Mouse (Mus musculus) gastrocnemius, postnatal 36 days (tissue): ENCODE results near the gene Gm10643. TPM values are rescaled to one million over a fixed set of nuclear protein-coding genes. Genes with fewer than 3 reads are reported as not detected.

Experiments used
- DNase-seq, 2 experiments: peaks; one replicate each; pipeline ENCODE4 v3.0.0; 2022
- intact Hi-C: fragments of 180-260 bp; cut with DNase I; formaldehyde crosslinking; loops from one replicate; pipeline ENCODE4 v1.15.1; 2025
- long read RNA-seq, 2 experiments: library from polyadenylated mRNA; stranded (forward); transcript quantifications; one replicate each; pipeline ENCODE4 v2.0.0; 2021
- total RNA-seq, 2 experiments: library from RNA; stranded (reverse); gene quantifications; 2 replicates each; pipeline ENCODE4 v1.2.3; 2021

Gene Gm10643
- 1 to 10 TPM; 1.6 to 1.7 TPM for total RNA-seq
- long read RNA-seq, experiment 1, partial matches to known transcripts = 0 of 1 reads
- long read RNA-seq, experiment 1, other reads (novel, unspliced or antisense) = 0 of 1 reads
- long read RNA-seq, experiment 2 = 0 reads

- no peak for DNase-seq
- intact Hi-C loops = no loop called here
Measured at GRCm38 (mm10) chr8:84065037-84065436, at the start of gene Gm10643. Gm10643 (minus strand) TSS chr8:84065137.

DNA sequence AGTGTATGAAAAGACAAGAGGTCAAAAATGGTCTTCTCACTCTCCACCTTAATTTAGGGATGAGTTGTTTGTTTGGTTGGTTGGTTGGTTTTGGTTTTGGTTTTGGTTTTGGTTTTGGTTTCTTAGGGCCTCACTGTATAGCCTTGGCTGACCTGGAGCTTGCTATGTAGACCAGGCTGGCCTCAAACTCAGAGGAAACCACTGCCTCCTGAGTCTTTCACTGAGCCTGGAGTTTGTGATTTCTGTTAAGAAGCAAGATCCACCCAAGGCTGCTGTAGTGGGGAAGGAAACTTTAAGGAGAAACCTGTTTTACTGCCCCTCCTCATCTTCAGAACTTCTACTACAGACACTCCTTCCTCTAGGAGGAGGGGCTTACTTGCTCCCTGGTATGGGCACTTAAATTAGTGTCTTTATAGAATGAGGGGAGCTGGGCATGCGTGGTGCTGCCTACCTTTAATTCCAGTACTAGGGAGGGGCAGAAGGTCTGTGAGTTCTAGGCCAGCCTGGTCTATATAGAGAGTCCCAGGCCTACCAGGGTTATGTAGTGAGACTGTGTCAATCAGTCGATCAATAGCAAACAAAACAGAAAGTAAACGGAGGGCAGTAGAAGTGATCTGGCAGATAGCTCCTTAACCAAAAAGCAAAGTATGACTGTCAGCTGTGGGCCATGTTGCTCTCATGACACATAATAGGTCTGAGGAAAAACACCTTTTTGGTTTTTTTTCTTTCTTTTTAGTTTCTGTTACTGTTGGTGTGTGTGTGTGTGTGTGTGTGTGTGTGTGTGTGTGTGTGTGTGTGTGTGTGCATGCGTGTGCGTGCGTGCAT, 41.5 kb upstream of the Gm10643 start:
- intact Hi-C loops = loop anchor here (5.0 kb wide), 1 partner anchor 531 kb away; no protein-coding TSS in a partner anchor
- no peak for DNase-seq

DNA sequence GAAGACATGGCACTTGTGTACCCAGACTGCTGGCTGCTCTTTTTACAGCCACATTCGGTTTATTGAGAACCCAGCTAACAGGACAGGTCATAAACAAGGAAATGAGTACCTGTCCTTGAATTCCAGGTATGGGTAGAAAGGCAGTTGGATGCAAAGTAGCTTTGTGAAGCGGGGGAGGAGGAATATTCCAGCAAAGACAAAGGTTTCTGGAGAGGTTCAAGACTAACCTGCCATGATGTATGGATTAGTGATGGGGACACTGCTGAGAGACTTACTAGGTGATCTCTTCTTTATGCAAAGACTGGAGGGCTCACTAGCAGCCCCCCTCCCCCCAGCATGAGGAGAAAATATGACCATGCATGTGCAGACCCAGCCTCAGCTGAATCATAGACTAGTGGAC, 40.7 kb upstream of the Gm10643 start:
- intact Hi-C loops = loop anchor here (5.0 kb wide), 1 partner anchor 532 kb away; no protein-coding TSS in a partner anchor
- DNase-seq = no peak

- peak; percentile 91 to 98 for DNase-seq
- intact Hi-C loops = loop anchor here (5.0 kb wide), 1 partner anchor 532 kb away; no protein-coding TSS in a partner anchor
Measured at GRCm38 (mm10) chr8:84104697-84105609, 40.0 kb upstream of the Gm10643 start, which contains the start of gene Dcaf15. Dcaf15 (minus strand) TSS chr8:84104768.

DNA sequence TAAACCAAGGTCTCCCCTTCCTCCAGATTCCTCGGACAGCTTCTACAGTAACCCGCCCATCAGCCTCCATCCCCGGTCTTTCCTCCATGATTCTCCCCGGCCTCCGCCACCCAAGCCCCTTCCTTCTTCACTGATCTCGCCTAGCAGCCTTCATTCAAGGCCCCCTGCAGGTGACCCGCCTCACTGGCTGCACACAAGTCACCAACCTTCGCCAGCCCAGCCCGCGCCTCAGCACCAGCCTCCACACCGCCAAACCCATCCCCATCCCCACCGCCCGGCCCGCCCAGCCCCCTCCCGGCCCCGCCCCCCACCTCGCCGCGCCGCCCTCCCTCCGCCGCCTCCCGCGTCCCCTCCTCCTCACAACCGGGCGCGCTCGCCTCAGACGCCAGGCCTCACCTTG, 39.3 kb upstream of the Gm10643 start:
- DNase-seq = no peak
- intact Hi-C loops = no loop called here

- intact Hi-C loops = no loop called here
- DNase-seq = no peak
Measured at GRCm38 (mm10) chr8:84103601-84104000, 38.7 kb upstream of the Gm10643 start.

DNA sequence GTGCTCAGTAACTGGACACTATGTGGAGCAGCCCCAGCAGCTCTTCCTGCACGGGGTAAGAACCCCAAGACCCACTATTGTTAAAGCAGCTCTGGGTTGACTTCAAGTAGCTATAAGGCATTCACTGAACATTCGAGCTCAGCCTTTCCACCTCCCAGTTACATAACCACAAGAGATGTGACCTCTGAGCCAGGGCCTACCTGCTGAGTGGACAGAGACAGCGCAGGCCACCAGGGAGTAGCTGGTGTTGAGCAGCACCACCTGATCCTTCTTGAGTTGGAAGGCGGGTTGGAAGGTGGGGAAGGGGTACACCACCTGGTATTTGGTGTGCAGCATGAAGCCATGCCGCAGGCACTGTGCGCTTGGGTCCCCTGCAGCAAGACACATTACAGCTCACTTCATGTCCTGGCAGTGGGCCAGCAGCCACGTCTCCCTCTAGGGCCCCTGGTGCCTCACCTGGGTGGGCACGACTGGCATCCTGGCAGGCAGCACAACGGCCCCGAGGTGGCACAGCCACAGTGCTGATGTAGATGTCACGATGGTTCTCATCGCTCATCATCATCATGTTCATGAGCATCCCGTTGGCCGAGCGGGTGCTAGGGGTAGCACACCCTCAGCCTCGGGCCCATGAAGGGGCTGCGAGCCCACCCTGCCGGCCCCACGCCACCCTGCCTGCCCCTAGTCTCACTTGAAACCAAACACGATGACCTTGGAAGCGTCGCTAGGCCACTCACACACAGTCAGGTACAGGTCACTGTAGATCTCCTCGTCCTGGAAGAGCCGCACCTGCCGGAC, 36.7 kb upstream of the Gm10643 start:
- DNase-seq = no peak
- intact Hi-C loops = no loop called here

DNA sequence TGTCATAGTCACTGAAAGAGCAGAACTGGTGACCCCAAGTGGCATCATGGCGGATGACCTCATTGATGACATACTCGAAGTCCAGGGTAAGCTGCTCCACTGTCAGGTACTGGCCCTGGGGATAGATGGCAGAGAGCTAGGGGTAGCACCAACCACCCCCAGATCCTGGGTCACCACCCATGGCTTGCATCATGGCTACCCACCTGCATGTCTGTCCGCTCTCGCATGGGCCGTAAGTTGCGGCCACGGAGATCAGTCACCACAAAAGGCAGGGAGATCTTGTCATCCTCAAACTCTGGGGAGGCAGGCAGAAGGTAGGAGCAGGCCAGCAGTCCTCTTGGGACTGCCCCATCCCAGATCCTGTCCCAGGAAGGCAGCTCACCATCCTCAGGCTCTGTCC, 33.4 kb upstream of the Gm10643 start:
- DNase-seq = no peak
- intact Hi-C loops = no loop called here

GRCm38 (mm10) chr8:84096061-84096460, 31.1 kb upstream of the Gm10643 start:
- intact Hi-C loops = no loop called here
- no peak for DNase-seq

GRCm38 (mm10) chr8:84090585-84090984, 25.6 kb upstream of the Gm10643 start:
- intact Hi-C loops = no loop called here

DNA sequence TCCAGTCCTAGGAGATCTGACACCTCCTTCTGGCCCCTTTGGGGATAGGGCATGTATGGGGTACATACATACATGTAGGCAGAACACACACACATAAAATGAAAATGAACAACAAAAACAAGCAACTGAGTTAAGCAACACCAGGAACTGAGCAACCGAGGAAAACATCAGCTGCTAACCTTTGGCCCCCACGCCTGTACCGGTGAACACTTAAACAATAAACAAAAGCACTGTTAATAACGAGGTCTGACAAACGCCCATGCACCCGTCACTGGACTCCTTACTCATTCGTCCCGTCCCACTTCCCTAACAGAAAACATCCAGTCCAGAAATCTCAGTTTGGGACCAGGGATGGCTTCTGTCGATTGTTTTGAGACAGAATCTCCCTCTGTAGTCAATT, 24.3 kb upstream of the Gm10643 start:
- DNase-seq = no peak
- intact Hi-C loops = no loop called here

More at GRCm38 (mm10) chr8:84090585-84090984, 25.6 kb upstream of the Gm10643 start:
- no peak for DNase-seq

DNA sequence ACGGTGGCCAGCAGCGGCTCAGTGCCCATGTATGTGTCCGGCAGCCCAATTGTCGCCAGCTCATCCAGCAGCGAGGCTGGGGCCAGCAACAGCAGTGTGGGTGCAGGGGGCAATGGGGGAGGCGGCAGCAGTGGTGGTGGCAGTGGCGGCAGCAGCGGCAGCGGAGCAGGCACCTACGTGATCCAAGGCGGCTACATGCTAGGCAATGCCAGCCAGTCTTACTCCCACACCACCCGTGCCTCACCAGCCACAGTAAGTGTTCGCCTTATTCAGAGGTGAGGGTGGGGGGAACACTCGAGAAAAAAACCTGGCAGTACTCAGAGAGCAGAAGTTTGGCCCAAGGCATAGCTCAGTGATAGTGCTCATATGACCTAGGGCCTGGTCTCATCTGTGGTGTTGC, 22.9 kb upstream of the Gm10643 start:
- no peak for DNase-seq
- intact Hi-C loops = no loop called here

DNA sequence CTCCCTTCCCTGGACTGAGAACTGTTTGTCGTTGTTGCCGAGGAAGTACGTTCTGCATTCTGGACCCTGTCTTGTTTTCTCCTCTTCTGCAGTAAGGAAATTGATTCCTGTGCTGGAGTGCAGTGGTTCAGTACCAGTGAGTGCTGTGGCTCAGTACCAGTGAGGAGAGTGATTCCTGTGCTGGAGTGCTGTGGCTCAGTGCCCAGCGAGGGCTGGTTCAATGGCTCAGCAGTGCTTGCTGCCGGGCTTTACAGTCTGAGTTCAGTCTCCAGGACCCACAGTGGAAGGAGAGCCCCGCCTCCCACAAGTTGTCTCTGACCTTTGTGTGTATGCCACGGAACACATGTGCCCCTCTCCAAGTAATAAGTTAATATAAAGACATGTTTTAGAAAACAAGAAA, 22.2 kb upstream of the Gm10643 start:
- intact Hi-C loops = no loop called here
- no peak for DNase-seq

DNA sequence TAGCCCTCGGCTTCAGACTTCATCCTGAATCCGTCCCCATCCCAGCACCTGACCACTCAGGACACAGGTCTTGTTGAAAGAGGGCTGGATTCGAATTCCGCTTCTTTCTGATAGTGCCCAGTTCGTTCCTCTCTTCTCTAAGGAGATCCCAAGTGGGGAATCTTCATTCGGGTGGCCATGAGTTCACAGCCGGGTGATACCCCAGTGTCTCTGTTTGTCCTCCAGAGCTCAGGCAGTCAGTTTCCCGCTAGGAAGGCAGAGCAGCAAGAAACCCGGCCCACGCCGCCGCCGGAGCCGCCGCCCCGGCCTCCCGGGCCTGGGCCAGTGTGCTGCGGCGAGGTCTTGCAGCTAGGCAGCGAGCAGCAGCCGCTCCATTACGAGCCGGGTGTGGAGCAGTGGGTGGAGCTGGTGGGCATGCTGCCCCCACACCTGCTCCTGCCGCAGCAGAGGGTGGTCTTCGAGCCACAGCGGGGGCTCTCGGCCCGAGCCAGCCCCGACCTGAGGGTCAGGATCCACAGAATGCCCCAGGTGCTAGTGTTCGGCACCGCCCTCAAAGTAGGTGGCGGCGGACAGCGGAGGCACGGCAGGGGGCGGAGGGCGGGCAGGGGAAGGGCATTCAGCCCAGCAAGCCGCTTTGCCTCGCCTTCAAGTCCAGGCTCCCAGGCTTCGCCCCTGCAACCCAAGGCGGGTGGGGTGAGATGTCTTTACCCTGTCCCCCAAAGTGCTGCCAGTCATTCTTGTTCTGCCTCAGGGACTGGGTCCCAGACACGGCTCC, 19.6 kb upstream of the Gm10643 start:
- intact Hi-C loops = no loop called here
- no peak for DNase-seq

- peak; percentile 46 to 49 for DNase-seq
- intact Hi-C loops = no loop called here
Measured at GRCm38 (mm10) chr8:84083829-84084241, 18.9 kb upstream of the Gm10643 start.

DNA sequence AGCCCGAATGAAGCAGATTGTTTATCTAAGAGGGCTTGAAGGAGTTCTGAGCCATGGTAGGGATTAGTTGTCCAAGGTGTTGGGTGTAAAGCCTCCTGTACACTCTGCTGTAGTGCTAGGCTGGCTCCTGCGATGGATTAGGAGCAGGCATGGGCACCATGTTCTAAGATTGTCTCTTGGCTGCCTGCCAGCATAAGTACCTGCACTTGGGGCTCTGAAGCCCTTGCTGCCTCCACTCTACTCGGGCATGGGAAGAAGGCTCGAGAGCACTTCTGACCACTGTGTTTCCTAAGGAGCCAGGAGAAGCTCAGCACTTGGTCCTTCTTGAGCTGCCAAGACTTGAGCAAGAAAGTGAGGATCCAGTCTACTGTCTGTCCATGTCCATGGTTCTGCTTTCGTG, 14.3 kb upstream of the Gm10643 start:
- intact Hi-C loops = no loop called here
- no peak for DNase-seq

- intact Hi-C loops = no loop called here
- no peak for DNase-seq
Measured at GRCm38 (mm10) chr8:84076849-84077248, 11.9 kb upstream of the Gm10643 start.

DNA sequence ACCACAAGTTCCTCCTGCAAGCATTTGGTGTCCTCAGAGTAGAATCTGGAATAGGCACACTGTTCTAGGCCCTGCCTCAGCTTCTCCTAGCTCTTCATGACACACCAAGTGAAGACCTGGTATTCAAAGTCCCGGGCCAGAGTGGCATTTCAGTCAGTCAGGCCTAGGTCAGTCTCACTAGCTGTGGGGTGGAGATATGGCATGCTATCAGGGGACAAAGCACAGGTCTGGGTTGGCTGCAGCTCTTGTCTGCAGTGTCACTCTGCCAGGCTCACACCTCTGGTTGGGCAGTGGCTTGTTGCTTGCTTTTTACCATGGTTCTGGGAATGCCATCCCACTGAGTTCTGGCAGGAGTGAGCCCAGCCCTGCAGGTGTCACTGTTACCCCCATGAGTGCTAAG, 11.5 kb upstream of the Gm10643 start:
- DNase-seq = no peak

GRCm38 (mm10) chr8:84073230-84073976, 8.5 kb upstream of the Gm10643 start:
- intact Hi-C loops = no loop called here
- DNase-seq = no peak

More for the DNA sequence above, 11.5 kb upstream of the Gm10643 start:
- intact Hi-C loops = no loop called here
